Mouse (Mus musculus) thymus, adult 2 months (tissue): ENCODE data around the gene Cer1.

ENCODE experiments used
- CTCF ChIP-seq: fragments of 200-500 bp; IDR thresholded peaks from 2 replicates; pipeline ENCODE4 v1.5.1; 2012; ENCODE audit warnings: mild to moderate bottlenecking, control low read depth, low read length, moderate library complexity, borderline replicate concordance; ENCODE audit not compliant: control insufficient read depth, poor library complexity, insufficient read depth; ENCODE audit errors: extremely low read depth
- POLR2A ChIP-seq: fragments of 200-500 bp; IDR thresholded peaks from 2 replicates; pipeline ENCODE4 v1.6.1; 2012; ENCODE audit warnings: mild to moderate bottlenecking, low read length, control low read depth, moderate library complexity; ENCODE audit not compliant: control insufficient read depth, poor library complexity, insufficient read depth; ENCODE audit errors: extremely low read depth

DNA sequence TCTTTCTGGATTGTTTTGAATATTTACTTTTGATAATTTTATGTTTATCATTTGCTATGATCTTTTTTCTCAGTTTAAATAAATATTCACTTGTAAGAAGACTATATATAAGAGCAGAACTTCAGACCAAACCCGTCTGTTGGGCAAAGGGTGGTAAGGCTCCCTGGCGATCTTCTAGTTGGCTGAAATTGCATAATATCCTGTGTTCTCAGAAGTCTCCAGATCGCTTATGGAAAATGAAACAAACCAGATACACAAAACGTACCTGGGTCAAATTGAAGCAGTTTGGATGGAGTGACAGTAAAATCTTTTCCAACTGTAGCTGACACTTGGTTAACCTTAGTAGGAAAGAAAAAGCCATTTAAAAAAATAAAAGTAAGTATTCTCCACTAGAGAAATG is 37.0 kb upstream of the Cer1 start:
- no peak for TF ChIP-seq CTCF
- TF ChIP-seq POLR2A, result no peak
